Mouse (Mus musculus): ENCODE measurements around the gene Sapcd1.
A peak's percentile ranks its signal among the peaks of the same experiment; 100 is the strongest.
"Not testable (repeated sequence)": the region's sequence is repeated elsewhere in the genome, so short reads cannot be mapped to it uniquely, and the experiment has no call there.

Sapcd1 gene

GRCm38 (mm10) chr17:35055691-35056495, 28.1 kb upstream of the Sapcd1 start:
- DNase-seq (ENCODE audit: extremely low spot score, low read depth, low spot score): no peak

GRCm38 (mm10) chr17:35052271-35052798, 24.5 kb upstream of the Sapcd1 start:
- no peak for DNase-seq (ENCODE audit: extremely low spot score, low read depth, low spot score)

GRCm38 (mm10) chr17:35051156-35052086, 23.6 kb upstream of the Sapcd1 start:
- no peak for DNase-seq (ENCODE audit: extremely low spot score, low read depth, low spot score)

- no peak for DNase-seq (ENCODE audit: extremely low spot score, low read depth, low spot score)
Measured at GRCm38 (mm10) chr17:35050126-35050750, 22.4 kb upstream of the Sapcd1 start.

GRCm38 (mm10) chr17:35049561-35050016, 21.8 kb upstream of the Sapcd1 start, which contains the start of gene Clic1:
Clic1 (plus strand) TSS chr17:35049966.
- no peak for DNase-seq (ENCODE audit: extremely low spot score, low read depth, low spot score)

GRCm38 (mm10) chr17:35048932-35049440, 21.2 kb upstream of the Sapcd1 start:
- no peak for DNase-seq (ENCODE audit: extremely low spot score, low read depth, low spot score)

- no peak for DNase-seq (ENCODE audit: extremely low spot score, low read depth, low spot score)
Measured at GRCm38 (mm10) chr17:35048149-35048931, 20.5 kb upstream of the Sapcd1 start.

- no peak for DNase-seq (ENCODE audit: extremely low spot score, low read depth, low spot score)
Measured at GRCm38 (mm10) chr17:35047688-35048087, 19.9 kb upstream of the Sapcd1 start.

GRCm38 (mm10) chr17:35046681-35047455, 19.1 kb upstream of the Sapcd1 start, which contains the start of gene Msh5:
Msh5 (minus strand) TSS chr17:35046745.
- peak; percentile 99 for DNase-seq (ENCODE audit: extremely low spot score, low read depth, low spot score)

GRCm38 (mm10) chr17:35045807-35046680, 18.2 kb upstream of the Sapcd1 start:
- no peak for DNase-seq (ENCODE audit: extremely low spot score, low read depth, low spot score)

GRCm38 (mm10) chr17:35044904-35045806, 17.3 kb upstream of the Sapcd1 start:
- DNase-seq (ENCODE audit: extremely low spot score, low read depth, low spot score): no peak

- DNase-seq (ENCODE audit: extremely low spot score, low read depth, low spot score): no peak
Measured at GRCm38 (mm10) chr17:35043794-35044193, 16.0 kb upstream of the Sapcd1 start.

- DNase-seq (ENCODE audit: extremely low spot score, low read depth, low spot score): no peak
Measured at GRCm38 (mm10) chr17:35039121-35039873, 11.5 kb upstream of the Sapcd1 start.

GRCm38 (mm10) chr17:35034896-35035295, 7.1 kb upstream of the Sapcd1 start:
- no peak for DNase-seq (ENCODE audit: extremely low spot score, low read depth, low spot score)

- DNase-seq (ENCODE audit: extremely low spot score, low read depth, low spot score): not testable (repeated sequence)
Measured at GRCm38 (mm10) chr17:35033703-35034102, 5.9 kb upstream of the Sapcd1 start.

GRCm38 (mm10) chr17:35032323-35032870, 4.6 kb upstream of the Sapcd1 start:
- no peak for DNase-seq (ENCODE audit: extremely low spot score, low read depth, low spot score)

Data from hindlimb bud, embryonic 11.5 days (tissue).